Mouse (Mus musculus): ENCODE results near the gene Dnlz.

Dnlz gene

GRCm38 (mm10) chr2:26319519-26320244 lies 32.2 kb downstream of the Dnlz start:
- DNase-seq: no peak

GRCm38 (mm10) chr2:26319109-26319508 lies 32.8 kb downstream of the Dnlz start:
- no peak for DNase-seq

GRCm38 (mm10) chr2:26317991-26318672 lies 33.8 kb downstream of the Dnlz start:
- no peak for DNase-seq

- DNase-seq: no peak
These were observed 34.5 kb downstream of the Dnlz start for GRCm38 (mm10) chr2:26317371-26317770.

- peak; percentile 26 for DNase-seq
These were observed 35.2 kb downstream of the Dnlz start for GRCm38 (mm10) chr2:26316576-26317246.

- peak; percentile 57 for DNase-seq
These were observed 36.0 kb downstream of the Dnlz start for GRCm38 (mm10) chr2:26315925-26316311.

- peak; percentile 89 for DNase-seq
These were observed 36.6 kb downstream of the Dnlz start, which contains the start of gene Gpsm1 for GRCm38 (mm10) chr2:26315072-26315924. Gene Gpsm1 (plus strand): TSS chr2:26315515.

- peak; percentile 71 for DNase-seq
These were observed 37.4 kb downstream of the Dnlz start for GRCm38 (mm10) chr2:26314281-26315071.

GRCm38 (mm10) chr2:26313394-26313793 lies 38.5 kb downstream of the Dnlz start:
- DNase-seq: no peak

GRCm38 (mm10) chr2:26312812-26313211 lies 39.1 kb downstream of the Dnlz start:
- peak; percentile 32 for DNase-seq

- no peak for DNase-seq
These were observed 40.0 kb downstream of the Dnlz start for GRCm38 (mm10) chr2:26311936-26312335.

GRCm38 (mm10) chr2:26309739-26310138 lies 42.2 kb downstream of the Dnlz start:
- DNase-seq: peak; percentile 62

- DNase-seq: no peak
These were observed 45.2 kb downstream of the Dnlz start for GRCm38 (mm10) chr2:26306702-26307101.

- DNase-seq: no peak
These were observed 46.4 kb downstream of the Dnlz start for GRCm38 (mm10) chr2:26305555-26305954.

- no peak for DNase-seq
These were observed 47.2 kb downstream of the Dnlz start for GRCm38 (mm10) chr2:26304711-26305110.

GRCm38 (mm10) chr2:26302005-26302503 lies 49.9 kb downstream of the Dnlz start:
- peak; percentile 24 for DNase-seq

- peak; percentile 92 for DNase-seq
These were observed 51.1 kb downstream of the Dnlz start for GRCm38 (mm10) chr2:26300808-26301174.

- DNase-seq: peak; percentile 40
These were observed 51.6 kb downstream of the Dnlz start for GRCm38 (mm10) chr2:26300161-26300807.

- DNase-seq: no peak
These were observed 52.6 kb downstream of the Dnlz start for GRCm38 (mm10) chr2:26299336-26299735.

GRCm38 (mm10) chr2:26298856-26299230 lies 53.1 kb downstream of the Dnlz start:
- DNase-seq: no peak

- no peak for DNase-seq
These were observed 53.6 kb downstream of the Dnlz start for GRCm38 (mm10) chr2:26298208-26298855.

All from lung, postnatal 14 days (tissue).